Mouse (Mus musculus) CH12.LX (cell line): Measurements from ENCODE around the gene Gm10142.

Experiments
- CHD2 ChIP-seq: IDR thresholded peaks from 2 replicates; pipeline ENCODE4 v1.6.1; 2011; ENCODE audit warnings: low read length, improper control_type of control experiment
- CTCF ChIP-seq, 2 experiments: IDR thresholded peaks in 1 of 2; conservative IDR thresholded peaks in 1 of 2; 2 replicates each; pipeline ENCODE4 v1.5.1; 2011 to 2012; ENCODE audit warnings: low read depth in 2 of 2, low read length in 2 of 2, improper control_type of control experiment in 1 of 2, inconsistent platforms in 1 of 2, mild to moderate bottlenecking in 1 of 2, moderate library complexity in 1 of 2
- E2F4 ChIP-seq: IDR thresholded peaks from 2 replicates; pipeline ENCODE4 v1.6.1; 2011; ENCODE audit warnings: low read depth, low read length, improper control_type of control experiment; ENCODE audit not compliant: insufficient replicate concordance
- EP300 ChIP-seq: IDR thresholded peaks from 2 replicates; pipeline ENCODE4 v1.6.1; 2011; ENCODE audit warnings: low read length, improper control_type of control experiment
- NELFE ChIP-seq: IDR thresholded peaks from 2 replicates; pipeline ENCODE4 v1.6.1; 2011; ENCODE audit warnings: low read depth, low read length, improper control_type of control experiment
- NRF1 ChIP-seq: IDR thresholded peaks from 2 replicates; pipeline ENCODE4 v1.6.1; 2014; ENCODE audit warnings: low read depth, mild to moderate bottlenecking, inconsistent platforms, low read length, improper control_type of control experiment, moderate library complexity
- POLR2A ChIP-seq: IDR thresholded peaks from 2 replicates; pipeline ENCODE4 v1.6.1; 2011; ENCODE audit warnings: low read depth, mild to moderate bottlenecking, improper control_type of control experiment, low read length
- SMC3 ChIP-seq: IDR thresholded peaks from 2 replicates; pipeline ENCODE4 v1.6.1; 2011; ENCODE audit warnings: low read depth, low read length, improper control_type of control experiment
- ZC3H11A ChIP-seq: IDR thresholded peaks from 2 replicates; pipeline ENCODE4 v1.6.1; 2012; ENCODE audit warnings: low read depth, mild to moderate bottlenecking, inconsistent platforms, low read length, improper control_type of control experiment
- ZMIZ1 ChIP-seq: IDR thresholded peaks from 2 replicates; pipeline ENCODE4 v1.6.1; 2012; ENCODE audit warnings: low read depth, mild to moderate bottlenecking, inconsistent platforms, low read length, improper control_type of control experiment

DNA sequence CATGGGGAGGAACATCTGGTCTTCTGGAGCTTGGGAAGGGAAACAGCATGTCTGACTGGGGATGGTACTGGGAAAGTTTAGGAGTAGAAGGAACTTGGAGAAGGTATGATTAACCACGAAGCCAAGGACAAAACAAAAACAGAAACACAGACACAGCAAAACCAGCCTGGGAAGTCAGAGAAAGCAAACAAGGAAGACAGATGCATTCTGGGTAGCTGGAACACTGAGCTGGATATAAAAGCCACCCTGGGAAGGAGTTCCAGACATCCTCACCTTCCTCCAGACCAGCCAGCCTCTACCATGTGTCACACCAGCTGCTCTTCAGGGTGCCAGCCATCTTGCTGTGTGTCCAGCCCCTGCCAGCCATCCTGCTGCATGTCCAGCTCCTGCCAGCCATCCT is at the start of gene Gm10142:
- TF ChIP-seq EP300, result no peak
- TF ChIP-seq POLR2A, result no peak
- TF ChIP-seq CHD2, result no peak
- no peak for TF ChIP-seq CTCF (conservative IDR thresholded peaks at IDR 0.05 in 1 of 2, IDR thresholded peaks at IDR 0.05 in 1 of 2; ENCODE audit: low read depth in 2 of 2, low read length in 2 of 2)
- TF ChIP-seq SMC3, result no peak
- TF ChIP-seq NELFE, result no peak
- TF ChIP-seq ZC3H11A, result no peak
- no peak for TF ChIP-seq NRF1
- TF ChIP-seq E2F4, result no peak
- TF ChIP-seq ZMIZ1, result no peak
